Mouse (Mus musculus) lung, postnatal 36 days (tissue): Measurements from ENCODE around the gene Kdsr.
"Not testable (repeated sequence)": the region's sequence is repeated elsewhere in the genome, so short reads cannot be mapped to it uniquely, and the experiment has no call there.

Experiments used
- DNase-seq: peaks from one replicate; pipeline ENCODE4 v3.0.0; 2022; ENCODE audit warnings: mixed read lengths

The Kdsr gene

GRCm38 (mm10) chr1:106738092-106738491 lies 21.4 kb downstream of the Kdsr start:
- peak; percentile 47 for DNase-seq

- DNase-seq = no peak
These were observed 23.3 kb downstream of the Kdsr start for GRCm38 (mm10) chr1:106736211-106736610.

- peak; percentile 54 for DNase-seq
These were observed 23.9 kb downstream of the Kdsr start for GRCm38 (mm10) chr1:106735586-106735985.

GRCm38 (mm10) chr1:106722061-106722460 lies 37.5 kb downstream of the Kdsr start:
- DNase-seq = no peak

- not testable (repeated sequence) for DNase-seq
These were observed 41.8 kb downstream of the Kdsr start for GRCm38 (mm10) chr1:106717736-106718135.

GRCm38 (mm10) chr1:106717071-106717601 lies 42.4 kb downstream of the Kdsr start:
- DNase-seq = peak; percentile 89

- DNase-seq = no peak
These were observed 43.4 kb downstream of the Kdsr start for GRCm38 (mm10) chr1:106716141-106716540.

- no peak for DNase-seq
These were observed 44.1 kb downstream of the Kdsr start for GRCm38 (mm10) chr1:106715111-106716083.

- no peak for DNase-seq
These were observed 45.0 kb downstream of the Kdsr start for GRCm38 (mm10) chr1:106714530-106714981.

- DNase-seq = peak; percentile 83
These were observed 45.7 kb downstream of the Kdsr start, which contains the start of gene Bcl2 for GRCm38 (mm10) chr1:106713621-106714529. Gene Bcl2, minus strand, starts transcription at chr1:106714274.

GRCm38 (mm10) chr1:106712330-106712729 lies 47.2 kb downstream of the Kdsr start:
- DNase-seq = peak; percentile 71

- no peak for DNase-seq
These were observed 48.0 kb downstream of the Kdsr start for GRCm38 (mm10) chr1:106711356-106712125.

- DNase-seq = no peak
These were observed 49.3 kb downstream of the Kdsr start for GRCm38 (mm10) chr1:106710202-106710601.

- DNase-seq = no peak
These were observed 52.3 kb downstream of the Kdsr start for GRCm38 (mm10) chr1:106707036-106707880.

- DNase-seq = no peak
These were observed 56.3 kb downstream of the Kdsr start for GRCm38 (mm10) chr1:106703183-106703582.

GRCm38 (mm10) chr1:106702471-106703175 lies 56.9 kb downstream of the Kdsr start:
- DNase-seq = no peak

- no peak for DNase-seq
These were observed 58.9 kb downstream of the Kdsr start for GRCm38 (mm10) chr1:106700520-106701114.

- DNase-seq = no peak
These were observed 63.1 kb downstream of the Kdsr start for GRCm38 (mm10) chr1:106696472-106696871.

GRCm38 (mm10) chr1:106695649-106696048 lies 63.9 kb downstream of the Kdsr start:
- DNase-seq = no peak

GRCm38 (mm10) chr1:106694316-106694715 lies 65.2 kb downstream of the Kdsr start:
- DNase-seq = peak; percentile 50
